Mouse (Mus musculus) testis, postnatal 14 days (tissue): ENCODE results near the gene Atp2b4.

Experiments
- DNase-seq: peaks from one replicate; pipeline ENCODE4 v3.0.0; 2021; ENCODE audit warnings: low spot score

Gene Atp2b4

GRCm38 (mm10) chr1:133653033-133653432 is 147.8 kb downstream of the Atp2b4 start:
- DNase-seq, result no peak

DNA sequence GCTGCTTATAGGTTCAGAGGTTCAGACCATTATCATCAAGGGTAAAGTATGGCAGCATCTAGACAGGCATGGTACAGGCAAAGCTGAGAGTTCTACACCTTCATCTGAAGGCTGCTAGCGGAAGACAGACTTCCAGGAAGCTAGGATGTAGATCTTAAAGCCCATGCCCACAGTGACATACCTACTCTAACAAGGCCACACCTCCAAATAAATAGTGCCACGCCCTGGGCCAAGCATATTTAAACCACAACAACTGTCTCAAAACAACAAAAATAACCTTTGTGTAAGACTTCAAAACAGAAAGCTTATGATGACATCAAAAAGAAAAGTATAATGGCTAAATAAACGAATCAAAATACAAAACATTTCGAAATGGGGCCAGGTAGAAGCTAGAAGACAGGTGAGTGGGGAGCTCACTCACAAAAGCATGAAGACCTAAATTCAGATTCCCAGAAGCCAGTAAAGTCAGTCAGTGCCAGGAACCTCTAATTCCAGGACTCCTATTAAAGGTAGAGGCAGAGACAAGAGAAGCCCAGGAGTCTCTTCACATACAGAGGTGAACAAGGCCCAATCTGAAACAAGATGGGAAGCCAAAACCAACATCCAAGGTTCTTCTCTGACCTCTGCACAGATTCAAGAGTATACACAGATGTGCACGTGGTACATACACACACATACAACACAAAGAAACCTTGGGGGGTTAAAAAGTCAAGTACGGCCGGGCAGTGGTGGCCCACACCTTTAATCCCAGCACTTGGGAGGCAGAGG is 150.4 kb downstream of the Atp2b4 start:
- no peak for DNase-seq
